Mouse (Mus musculus) heart, adult 2 months (tissue): ENCODE data around the gene Hmga1b.
A peak's percentile ranks its signal among the peaks of the same experiment; 100 is the strongest.

Source experiments
- CTCF ChIP-seq: fragments of 200-600 bp; IDR thresholded peaks from 2 replicates; pipeline ENCODE4 v1.8.1; 2022; ENCODE audit warnings: antibody characterized with exemption, mild to moderate bottlenecking, moderate library complexity
- POLR2A ChIP-seq: fragments of 200-500 bp; IDR thresholded peaks from 2 replicates; pipeline ENCODE4 v1.6.1; 2011; ENCODE audit warnings: mild to moderate bottlenecking, low read depth, low read length, control low read depth; ENCODE audit not compliant: insufficient read depth

DNA sequence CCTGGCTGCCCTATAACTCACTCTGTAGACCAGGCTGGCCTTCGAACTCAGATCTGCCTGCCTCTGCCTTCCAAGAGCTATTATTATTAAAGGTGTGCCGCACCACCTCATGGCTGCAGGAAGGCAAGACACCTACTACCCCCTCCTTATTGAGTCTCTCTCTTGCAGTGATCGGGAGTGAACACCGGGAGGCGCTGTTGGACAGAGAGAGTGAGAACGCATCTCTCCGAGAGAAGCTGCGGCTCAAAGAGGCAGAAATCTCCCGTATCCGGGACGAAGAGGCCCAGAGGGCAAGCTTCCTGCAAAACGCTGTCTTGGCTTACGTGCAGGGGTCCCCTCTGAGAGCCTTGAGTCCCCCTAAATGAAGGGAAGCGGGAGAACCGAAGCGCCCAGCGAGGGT is 42.1 kb upstream of the Hmga1b start:
- TF ChIP-seq CTCF: peak; percentile 88
- no peak for TF ChIP-seq POLR2A
